Mouse (Mus musculus): ENCODE data around the gene Scai. TPM values are rescaled to one million over a fixed set of nuclear protein-coding genes. Genes with fewer than 3 reads are reported as not detected.
A peak's percentile ranks its signal among the peaks of the same experiment; 100 is the strongest.
"Not testable (repeated sequence)": the region's sequence is repeated elsewhere in the genome, so short reads cannot be mapped to it uniquely, and the experiment has no call there.

The Scai gene
- total RNA-seq, 2 experiments from 2014 or later = 54.3 to 58.3 TPM

DNA sequence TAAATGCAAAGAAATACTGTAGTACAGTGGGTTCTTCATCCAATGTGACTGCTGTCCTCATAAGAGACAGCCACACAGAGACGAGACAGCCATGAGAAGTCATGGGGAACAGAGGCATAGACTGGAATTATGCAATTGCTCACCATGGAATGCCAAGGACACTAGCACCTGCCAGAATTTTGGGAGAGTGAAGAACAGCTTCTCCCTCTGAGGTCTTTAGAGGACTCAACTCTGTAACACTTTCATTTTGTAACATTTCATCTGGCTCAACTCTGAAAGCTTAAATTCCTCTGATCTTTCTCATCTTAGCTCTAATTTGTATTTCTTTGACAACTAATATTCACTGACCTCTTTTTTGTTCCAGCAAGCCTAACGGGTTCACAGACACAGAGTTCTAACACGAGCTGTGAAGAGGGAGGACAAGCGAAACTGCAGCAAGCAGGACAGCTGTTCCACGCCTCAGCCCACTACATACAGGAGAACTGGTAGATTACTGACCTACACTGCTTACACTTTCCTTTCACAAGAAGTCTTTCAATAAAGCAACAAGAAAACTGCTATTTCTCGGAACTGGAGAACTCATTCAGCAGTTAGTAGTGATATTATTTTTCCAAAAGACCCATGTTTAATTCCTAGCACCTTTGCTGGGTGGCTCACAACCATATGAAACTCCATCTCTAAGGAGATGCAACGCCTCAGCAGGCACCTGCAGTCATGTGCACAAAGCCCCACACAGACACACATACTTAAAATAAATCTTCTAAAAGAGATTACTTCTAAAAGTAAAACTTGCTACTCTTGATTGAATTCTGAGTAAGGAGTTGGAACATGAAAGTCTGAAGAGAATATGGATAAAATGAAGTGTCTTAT is 49.7 kb downstream of the Scai start:
- DNase-seq (ENCODE audit: low spot score in 2 of 2) = peak; percentile 26 to 39

DNA sequence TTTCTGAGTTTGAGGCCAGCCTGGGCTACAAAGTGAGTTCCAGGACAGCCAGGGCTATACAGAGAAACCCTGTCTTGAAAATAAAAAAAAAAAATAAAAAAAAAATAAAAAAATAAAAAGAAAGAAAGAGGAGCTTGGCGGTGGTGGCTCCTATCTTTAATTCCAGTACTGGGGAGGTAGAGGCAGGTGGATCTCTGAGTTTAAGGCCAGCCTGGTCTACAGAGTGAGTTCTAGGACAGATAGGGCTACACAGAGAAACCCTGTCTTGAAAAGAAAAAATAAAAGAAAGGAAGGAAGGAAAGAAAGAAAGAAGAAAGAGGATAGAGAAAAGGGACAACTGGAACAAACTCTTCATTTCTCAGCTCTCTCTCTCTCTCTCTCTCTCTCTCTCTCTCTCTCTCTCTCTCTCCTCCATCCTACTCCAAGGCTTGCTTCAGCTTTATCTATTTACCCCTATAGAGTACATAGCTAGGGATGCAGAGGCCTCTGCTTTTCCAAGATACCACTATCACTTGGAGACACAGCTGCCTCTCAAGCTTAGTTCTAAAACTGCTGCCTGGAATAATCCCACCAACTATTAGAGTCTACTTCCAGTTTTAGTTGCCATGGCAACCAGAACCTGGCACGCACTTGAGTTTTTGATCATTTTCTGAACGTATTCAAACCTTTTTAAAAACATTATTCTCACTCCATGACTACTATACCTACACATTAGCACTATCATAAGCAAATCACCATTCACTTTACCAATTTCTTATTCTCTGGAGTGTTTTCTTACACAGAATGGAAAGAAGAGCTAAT is 60.8 kb downstream of the Scai start:
- peak in 1 of 2 experiments; percentile 29 for DNase-seq (ENCODE audit: low spot score in 2 of 2)

DNA sequence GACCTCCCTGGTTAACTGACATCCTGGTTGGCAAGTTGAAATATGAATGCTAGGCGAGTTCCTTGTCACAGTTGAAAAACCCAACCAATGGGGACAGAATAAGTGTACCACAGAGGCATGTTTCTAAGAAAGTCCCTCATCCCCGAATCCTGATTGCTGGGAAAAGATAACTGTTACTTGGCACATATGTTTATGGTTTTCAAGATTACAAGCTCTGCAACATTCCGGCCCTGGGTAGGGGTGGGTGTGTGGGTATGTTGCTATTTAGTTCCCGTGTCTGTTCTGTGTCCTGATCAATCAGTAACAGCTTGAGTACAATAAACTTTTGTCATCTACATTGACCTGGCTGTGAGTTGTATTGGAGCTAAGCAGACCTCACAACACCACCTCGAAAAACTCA is 66.4 kb downstream of the Scai start:
- DNase-seq (ENCODE audit: low spot score in 2 of 2) = no peak

DNA sequence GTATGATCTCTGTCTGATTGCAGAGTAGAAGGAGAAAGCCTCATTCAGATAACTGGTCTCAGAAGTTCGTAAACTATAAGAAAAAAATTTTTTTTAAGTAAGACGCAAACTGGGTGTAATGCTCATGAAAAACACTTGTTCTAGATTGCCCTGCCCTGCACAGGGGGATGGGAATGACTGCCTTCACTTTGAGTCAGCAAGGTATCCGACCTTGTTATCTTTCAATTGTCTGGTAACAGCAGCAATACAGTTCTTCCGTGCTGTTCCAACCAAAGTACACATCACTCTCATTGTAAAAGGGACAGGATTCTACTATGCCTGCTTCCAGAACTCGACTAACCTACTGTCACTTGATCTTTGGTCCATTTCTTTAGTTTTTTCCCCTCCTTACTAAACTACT is 69.4 kb downstream of the Scai start:
- DNase-seq (ENCODE audit: low spot score in 2 of 2) = no peak

DNA sequence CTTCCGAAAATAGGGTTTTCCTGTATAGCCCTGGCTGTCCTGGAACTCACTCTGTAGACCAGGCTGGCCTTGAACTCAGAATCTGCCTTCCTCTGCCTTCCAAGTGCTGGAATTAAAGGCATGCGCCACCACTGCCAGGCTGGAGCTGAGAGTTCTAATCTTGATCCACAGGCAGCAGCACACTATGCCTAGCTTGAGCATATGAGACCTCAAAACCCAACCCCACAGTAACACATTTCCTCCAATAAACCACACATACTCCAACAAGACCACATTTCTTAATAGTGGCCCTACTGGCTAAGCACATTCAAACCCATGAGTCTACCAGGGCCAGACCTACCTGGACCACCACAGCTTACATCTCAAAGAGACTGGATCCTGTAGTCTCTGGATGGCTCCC is 74.0 kb downstream of the Scai start:
- DNase-seq (ENCODE audit: low spot score in 2 of 2) = no peak

DNA sequence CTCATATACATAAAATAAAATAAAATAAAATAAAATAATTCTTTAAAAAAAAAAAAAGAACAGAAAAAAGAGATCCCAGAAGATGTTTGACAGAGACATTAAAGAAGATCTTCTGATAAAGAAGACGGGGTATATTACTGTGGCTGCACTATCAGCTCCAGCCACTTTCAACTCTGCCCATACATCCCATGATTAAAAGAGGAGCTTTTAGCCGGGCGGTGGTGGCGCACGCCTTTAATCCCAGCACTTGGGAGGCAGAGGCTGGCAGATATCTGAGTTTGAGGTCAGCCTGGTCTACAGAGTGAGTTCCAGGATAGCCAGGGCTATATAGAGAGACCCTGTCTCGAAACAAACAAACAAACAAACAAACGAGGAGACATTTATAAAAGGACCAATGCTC is 76.4 kb downstream of the Scai start:
- DNase-seq (ENCODE audit: low spot score in 2 of 2) = no peak

DNA sequence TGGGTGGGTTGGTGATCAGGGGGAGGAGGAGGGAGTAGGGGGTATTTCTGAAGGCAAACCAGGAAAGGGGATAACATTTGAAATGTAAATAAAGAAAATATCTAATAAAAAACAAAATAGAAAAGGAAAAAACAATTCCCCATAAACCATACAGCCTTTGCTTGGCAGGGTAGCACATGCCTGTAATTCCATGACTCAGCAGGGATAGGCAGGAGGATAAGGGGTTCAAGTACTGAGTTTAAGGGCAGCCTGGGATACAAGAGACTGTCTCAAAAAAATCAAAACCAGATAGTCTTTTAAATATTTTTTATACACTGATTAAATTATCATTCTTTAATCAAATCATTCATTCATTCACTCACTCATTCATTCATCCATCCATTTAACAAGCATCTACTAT is 80.0 kb downstream of the Scai start:
- DNase-seq (ENCODE audit: low spot score in 2 of 2) = no peak

DNA sequence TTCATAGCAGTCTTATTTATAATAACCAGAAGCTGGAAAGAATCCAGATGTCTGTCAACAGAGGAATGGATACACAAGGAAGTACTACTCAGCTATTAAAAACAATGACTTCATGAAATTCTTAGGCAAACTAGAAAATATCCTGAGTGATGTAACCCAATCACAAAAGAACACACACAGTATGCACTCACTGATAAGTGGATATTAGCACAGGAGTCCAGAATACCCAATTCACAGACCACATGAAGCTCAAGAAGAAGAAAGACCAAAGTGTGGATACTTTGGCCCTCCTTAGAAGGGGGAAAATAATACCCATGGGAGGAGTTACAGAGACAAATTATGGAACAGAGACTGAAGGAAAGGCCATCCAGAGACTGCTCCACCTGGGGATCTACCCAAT is 80.8 kb downstream of the Scai start:
- not testable (repeated sequence) for DNase-seq (ENCODE audit: low spot score in 2 of 2)

DNA sequence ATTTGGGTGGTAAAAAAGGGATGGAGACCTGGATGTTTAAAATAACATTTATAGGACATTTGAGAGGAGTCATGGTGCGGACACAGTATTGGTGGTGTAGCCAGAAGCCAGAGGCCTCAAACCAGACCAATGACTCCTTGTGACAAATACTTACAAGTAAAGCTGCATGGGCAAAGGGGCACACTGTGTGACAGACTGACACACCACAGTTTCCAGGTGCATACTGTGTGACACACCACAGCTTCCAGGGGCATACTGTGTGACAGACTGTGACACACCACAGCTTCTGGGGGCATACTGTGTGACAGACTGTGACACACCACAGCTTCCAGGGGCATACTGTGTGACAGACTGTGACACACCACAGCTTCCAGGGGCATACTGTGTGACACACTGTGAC is 90.6 kb downstream of the Scai start:
- DNase-seq (ENCODE audit: low spot score in 2 of 2) = not testable (repeated sequence)

DNA sequence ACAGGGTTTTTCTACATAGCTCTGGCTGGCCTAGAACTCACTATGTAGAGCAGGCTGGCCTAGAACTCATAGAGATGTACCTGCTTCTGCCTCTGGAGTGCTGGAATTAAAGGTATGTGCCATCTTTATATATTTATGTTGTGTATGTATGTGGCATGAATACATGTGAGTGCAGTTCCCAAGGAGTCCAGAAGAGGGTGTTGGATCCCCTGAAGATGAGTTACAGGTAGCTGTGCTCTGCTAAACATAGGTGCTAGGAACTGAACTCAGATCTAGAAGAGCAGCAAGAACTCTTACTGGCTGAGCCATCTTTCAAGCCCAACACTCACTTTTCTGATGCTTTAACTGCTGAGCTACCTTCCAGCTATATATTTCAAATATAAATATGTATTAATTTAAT is 92.5 kb downstream of the Scai start:
- no peak for DNase-seq (ENCODE audit: low spot score in 2 of 2)

DNA sequence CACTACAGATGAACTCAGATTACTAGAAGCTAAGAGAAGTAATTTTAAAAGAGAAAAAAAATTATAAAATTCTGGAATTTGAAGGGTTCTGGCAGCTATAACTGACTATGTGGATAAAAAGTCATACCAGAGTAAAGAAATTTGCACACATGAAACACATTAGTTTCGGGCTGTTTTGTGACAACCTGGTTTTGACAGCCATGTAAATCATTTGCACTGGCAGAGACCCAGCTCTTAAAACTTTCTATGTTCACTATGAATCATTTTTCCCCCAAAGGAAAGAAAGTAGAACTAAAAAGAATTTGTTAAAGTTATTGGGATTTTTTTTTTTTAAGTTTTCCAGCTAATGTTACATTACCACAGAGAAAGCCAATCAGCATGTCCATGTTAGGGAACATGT is 98.6 kb downstream of the Scai start:
- DNase-seq (ENCODE audit: low spot score in 2 of 2) = no peak

DNA sequence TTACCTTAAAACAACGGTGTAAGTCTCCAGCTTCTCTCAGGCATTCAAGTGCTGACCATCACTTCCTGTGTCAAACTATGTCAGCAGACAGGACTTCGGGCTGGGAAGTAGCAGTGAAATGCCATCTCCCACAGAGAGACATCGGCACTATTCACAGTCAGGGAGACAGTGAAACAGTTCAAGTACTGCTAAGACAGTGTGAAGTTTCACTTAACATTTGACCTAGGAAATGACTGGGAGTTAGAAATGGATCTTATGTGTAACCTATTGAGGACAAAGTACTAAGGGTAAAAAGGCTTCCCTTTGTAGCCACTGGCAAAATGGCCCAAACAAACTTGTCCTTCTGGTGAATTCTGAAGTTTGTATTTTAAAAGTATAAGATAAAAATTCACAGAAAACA is 107.8 kb downstream of the Scai start:
- DNase-seq (ENCODE audit: low spot score in 2 of 2) = no peak

DNA sequence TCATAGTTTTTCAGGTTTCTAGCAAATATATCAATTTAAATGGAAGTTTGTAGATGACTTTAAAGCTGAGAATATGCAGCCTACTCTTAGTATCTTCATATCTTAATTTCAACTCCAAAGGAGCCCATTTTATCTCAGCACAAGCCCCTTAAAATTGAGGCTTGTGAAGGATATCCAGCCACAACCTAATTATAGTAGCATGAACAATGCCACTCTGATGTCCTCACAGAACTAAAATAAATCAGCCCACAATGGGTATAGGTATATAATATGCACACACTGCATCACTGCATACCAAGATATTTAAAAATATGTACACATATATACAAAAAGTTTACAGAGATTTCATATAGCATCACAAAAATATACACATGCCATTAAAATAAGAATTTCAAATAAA is 119.9 kb downstream of the Scai start:
- DNase-seq (ENCODE audit: low spot score in 2 of 2) = no peak

DNA sequence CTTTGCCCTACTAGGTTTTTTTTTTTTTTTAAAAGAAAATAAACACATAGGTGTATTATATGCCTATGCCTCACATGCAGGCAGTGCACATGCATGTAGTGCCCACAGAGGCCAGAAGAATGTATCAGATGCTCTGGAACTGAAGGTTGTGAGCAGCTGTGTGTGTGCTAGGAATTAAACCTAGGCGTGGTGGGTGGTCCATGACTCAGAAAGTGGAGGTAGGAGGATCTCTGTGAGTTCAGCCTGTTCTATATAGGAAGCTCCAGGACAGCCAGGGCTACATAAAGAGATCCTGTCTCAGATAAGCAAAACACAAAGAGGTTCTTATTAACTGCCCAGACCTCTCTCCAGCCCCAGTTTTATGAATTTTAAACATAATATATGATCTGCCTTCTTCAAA is 121.4 kb downstream of the Scai start:
- peak in 1 of 2 experiments; percentile 9 for DNase-seq (ENCODE audit: low spot score in 2 of 2)

DNA sequence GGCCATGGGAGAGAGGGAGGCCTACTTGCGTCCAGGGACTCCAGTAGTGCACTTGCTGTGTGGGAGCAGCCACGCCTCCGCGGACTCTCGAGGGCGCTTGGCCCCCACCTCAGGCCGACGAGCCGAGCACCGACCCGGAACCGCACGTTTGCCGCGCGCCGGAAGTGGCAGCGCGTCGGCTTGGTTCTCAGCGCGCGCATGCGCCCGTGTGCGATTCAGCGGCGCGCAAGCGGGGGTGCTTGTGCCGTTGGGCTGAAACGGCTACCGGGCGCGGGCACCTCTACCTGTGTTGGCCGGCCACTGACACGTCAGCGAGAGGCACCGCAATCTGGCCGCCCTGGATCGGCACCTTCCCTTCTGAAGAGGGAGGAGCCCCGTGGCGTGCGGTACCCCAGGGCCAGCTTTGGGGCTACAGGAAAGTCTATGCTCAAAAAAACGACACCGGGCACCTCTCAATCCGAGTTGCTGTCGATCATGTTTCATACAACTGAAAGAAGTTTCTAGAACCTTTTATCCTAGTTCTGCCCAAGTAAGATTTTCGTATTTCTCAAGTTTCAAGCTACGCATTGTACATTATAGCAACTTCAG is 125.0 kb downstream of the Scai start, which contains the start of gene Golga1:
TSS of gene Golga1 (minus strand) at position 142 of the 588 bp plus-strand sequence.
- peak; percentile 86 to 92 for DNase-seq (ENCODE audit: low spot score in 2 of 2)

DNA sequence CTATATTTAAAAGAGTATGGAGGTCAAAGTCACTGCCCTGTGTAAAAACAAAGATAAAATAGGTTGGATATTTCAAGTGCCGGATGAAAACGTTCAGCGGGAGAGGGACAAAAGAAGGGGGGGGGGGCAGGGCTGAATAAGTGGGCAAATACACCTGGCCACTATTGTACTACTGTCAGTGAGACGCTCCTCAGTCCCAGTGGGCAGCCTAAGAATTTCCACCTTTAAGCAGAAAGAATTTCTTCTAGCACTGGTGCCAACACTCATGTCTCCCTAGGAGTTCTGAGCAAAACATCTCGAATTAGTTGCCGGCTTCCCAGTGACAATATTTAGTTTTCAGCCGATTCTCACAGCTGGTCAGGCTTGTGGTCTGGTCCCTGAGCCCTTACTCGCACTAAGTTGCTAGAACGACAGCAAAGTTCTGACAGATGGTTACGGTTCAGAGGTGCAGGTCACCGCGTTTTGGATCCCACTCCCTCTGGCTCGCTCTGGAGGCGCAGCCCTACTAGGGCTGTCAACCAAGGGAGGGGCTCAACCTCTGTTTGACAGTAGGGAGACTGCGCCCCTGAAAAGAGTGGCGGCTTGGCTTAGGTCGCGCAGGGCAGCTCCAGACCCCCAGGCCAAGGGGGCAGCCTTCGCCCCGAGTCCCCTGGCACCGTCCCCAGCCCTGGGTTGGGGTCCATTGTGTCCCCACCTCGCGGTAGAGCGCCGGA is 125.7 kb downstream of the Scai start:
- no peak for DNase-seq (ENCODE audit: low spot score in 2 of 2)

DNA sequence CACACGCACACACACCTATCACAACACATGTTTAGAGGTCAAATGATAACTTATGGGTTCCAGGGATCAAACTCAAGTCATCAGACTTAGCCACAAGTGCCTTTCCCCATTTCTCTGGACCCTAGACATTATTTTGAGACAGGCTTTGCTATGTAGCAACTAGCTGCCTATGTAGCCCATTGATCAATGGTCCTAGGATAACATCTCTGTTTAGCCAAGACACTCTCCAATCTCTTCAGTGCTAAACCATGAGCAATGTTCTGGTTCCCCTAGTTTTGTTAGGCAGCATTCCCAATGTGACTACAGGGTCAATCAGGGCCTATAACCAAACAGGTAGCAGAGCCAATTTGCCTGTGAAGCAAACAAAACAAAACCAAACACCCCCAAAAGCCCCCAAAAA is 142.0 kb downstream of the Scai start:
- DNase-seq (ENCODE audit: low spot score in 2 of 2) = no peak

DNA sequence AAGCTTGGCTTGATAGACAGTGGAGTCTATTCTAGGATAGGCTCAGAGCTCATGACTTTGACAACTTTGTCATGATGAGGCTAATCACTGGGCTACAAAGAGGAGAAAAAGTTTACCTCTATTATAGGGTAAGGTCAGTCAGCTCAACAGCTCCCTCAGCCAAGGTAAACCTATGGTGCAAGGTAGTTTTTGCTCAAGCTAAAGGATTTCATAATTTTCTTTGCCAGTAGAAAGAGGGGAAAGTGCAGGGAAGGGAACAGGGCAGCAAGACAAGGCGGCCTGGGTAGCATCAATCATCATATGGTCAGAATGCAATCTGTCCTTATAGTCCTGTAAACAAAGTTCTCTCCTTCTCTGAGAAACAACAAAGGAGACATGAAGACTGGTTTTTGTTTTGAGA is 150.3 kb downstream of the Scai start:
- no peak for DNase-seq (ENCODE audit: low spot score in 2 of 2)

DNA sequence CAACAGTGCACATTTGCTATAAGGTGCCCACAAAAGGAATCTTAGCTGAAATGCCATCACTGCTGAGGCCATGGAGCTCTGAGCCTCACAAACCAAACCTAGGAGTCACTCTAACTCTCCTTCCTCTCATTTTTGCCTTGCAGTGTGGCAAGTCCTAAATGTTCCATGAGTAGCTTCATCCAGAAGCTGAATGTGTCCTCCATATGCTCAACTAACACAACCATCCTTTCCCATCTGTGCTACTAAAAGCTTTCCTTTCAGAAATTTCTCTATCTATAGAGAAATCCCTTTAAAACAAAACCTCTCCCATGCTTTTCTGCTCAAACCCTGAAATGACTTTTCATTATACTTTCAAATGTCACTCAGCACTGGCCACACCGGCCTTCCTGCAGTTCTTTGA is 158.9 kb downstream of the Scai start:
- no peak for DNase-seq (ENCODE audit: low spot score in 2 of 2)

DNA sequence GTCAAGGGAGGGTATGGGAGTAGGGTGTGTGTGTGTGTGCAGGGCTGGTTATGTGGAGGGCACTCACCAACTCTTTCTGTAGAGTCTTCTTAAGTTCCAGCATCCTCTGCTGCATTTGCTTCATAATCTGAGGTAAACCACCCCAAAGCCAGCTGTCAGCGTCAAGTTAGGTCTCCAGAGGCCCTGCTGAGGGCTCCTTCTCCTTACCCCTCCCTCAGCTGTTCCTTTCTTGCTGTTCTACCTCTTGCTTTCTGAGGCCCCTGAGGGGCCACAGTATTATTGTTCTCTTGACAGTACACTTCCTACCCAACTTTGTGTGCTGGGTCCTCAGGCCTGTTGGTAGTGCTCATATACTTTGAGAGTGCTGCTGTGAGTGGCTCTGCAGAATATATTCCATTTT is 170.5 kb downstream of the Scai start:
- no peak for DNase-seq (ENCODE audit: low spot score in 2 of 2)

DNA sequence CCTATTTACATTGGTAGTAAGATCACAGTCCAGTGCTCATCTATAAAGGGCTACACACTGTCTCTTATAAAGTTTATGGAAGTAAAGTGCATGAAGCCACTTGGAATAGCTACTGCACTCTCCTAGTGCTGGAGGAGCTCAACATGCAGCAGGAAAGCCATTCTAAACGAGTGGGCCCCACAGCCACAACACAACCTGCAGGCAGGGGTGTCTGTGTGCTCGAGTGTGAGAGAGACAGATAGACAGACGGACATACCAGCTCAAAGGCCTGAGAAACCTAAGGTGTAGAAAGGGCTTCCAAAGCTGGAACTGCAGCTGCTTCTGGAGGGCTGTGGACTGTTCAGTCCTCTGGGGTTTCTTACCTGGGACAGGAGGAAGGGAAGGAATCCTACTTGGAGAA is 174.0 kb downstream of the Scai start:
- no peak for DNase-seq (ENCODE audit: low spot score in 2 of 2)

All from left cerebral cortex, adult 18-20 months (tissue).